Mouse (Mus musculus): Measurements from ENCODE around the gene Olfr1076. TPM values are rescaled to one million over a fixed set of nuclear protein-coding genes. Genes with fewer than 3 reads are reported as not detected.

Gene Olfr1076
- not detected for polyA plus RNA-seq (2014; fragmentation: Illumina TruSeq; extraction: RNeasy Lipid Tissue Mini Kit (QIAGEN cat#74804); ENCODE audit: insufficient read depth, low read depth, low replicate concordance)

GRCm38 (mm10) chr2:86508161-86508560, at the start of gene Olfr1076:
Olfr1076 (plus strand) TSS chr2:86508461.

GRCm38 (mm10) chr2:86487286-86487685, 21.0 kb upstream of the Olfr1076 start, which contains the start of gene Olfr228:
Olfr228 (minus strand) TSS chr2:86487386.

DNA sequence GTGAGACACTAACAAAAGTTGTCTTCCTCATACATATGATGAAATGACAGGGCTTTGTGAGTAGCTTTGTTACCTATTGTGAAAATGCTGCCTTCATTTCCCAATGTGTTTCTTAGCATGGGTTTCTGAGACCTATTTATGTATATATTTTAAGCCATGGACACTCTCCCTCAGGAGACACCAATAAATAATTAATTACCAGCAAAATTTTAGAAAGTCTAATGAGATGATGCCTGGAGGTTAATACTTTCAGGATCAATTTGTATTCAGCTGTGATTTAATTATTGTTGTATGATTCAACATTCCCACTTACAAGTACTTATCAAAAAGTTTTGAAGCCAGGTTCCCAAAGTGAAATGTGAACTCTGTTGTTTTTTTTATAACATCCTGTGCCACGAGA, 34.1 kb downstream of the Olfr1076 start, which contains the start of gene Olfr1079:
Gene Olfr1079 (minus strand): TSS at position 101 of the 400 bp plus-strand sequence.

GRCm38 (mm10) chr2:86558135-86558534, 49.9 kb downstream of the Olfr1076 start, which contains the start of gene Olfr1080:
Olfr1080 (minus strand) TSS chr2:86558235.

Other genes with a start within 250 kb of the Olfr1076 start
- not detected for gene Olfr1051, start 229.4 kb upstream of the Olfr1076 start, polyA plus RNA-seq (2014; fragmentation: Illumina TruSeq; extraction: RNeasy Lipid Tissue Mini Kit (QIAGEN cat#74804); ENCODE audit: insufficient read depth, low read depth, low replicate concordance)
- gene Olfr1052, start 216.0 kb upstream of the Olfr1076 start, polyA plus RNA-seq (2014; fragmentation: Illumina TruSeq; extraction: RNeasy Lipid Tissue Mini Kit (QIAGEN cat#74804); ENCODE audit: insufficient read depth, low read depth, low replicate concordance) = not detected
- gene Olfr1053, start 193.2 kb upstream of the Olfr1076 start, polyA plus RNA-seq (2014; fragmentation: Illumina TruSeq; extraction: RNeasy Lipid Tissue Mini Kit (QIAGEN cat#74804); ENCODE audit: insufficient read depth, low read depth, low replicate concordance) = not detected
- gene Olfr1054, start 173.0 kb upstream of the Olfr1076 start, polyA plus RNA-seq (2014; fragmentation: Illumina TruSeq; extraction: RNeasy Lipid Tissue Mini Kit (QIAGEN cat#74804); ENCODE audit: insufficient read depth, low read depth, low replicate concordance) = not detected
- not detected for gene Olfr1055, start 158.2 kb upstream of the Olfr1076 start, polyA plus RNA-seq (2014; fragmentation: Illumina TruSeq; extraction: RNeasy Lipid Tissue Mini Kit (QIAGEN cat#74804); ENCODE audit: insufficient read depth, low read depth, low replicate concordance)
- gene Olfr1056, start 146.0 kb upstream of the Olfr1076 start, polyA plus RNA-seq (2014; fragmentation: Illumina TruSeq; extraction: RNeasy Lipid Tissue Mini Kit (QIAGEN cat#74804); ENCODE audit: insufficient read depth, low read depth, low replicate concordance) = not detected
- gene Olfr1057, start 130.1 kb upstream of the Olfr1076 start, polyA plus RNA-seq (2014; fragmentation: Illumina TruSeq; extraction: RNeasy Lipid Tissue Mini Kit (QIAGEN cat#74804); ENCODE audit: insufficient read depth, low read depth, low replicate concordance) = not detected
- gene Olfr1058, start 119.9 kb upstream of the Olfr1076 start, polyA plus RNA-seq (2014; fragmentation: Illumina TruSeq; extraction: RNeasy Lipid Tissue Mini Kit (QIAGEN cat#74804); ENCODE audit: insufficient read depth, low read depth, low replicate concordance) = not detected
- gene Olfr1061, start 94.4 kb upstream of the Olfr1076 start, polyA plus RNA-seq (2014; fragmentation: Illumina TruSeq; extraction: RNeasy Lipid Tissue Mini Kit (QIAGEN cat#74804); ENCODE audit: insufficient read depth, low read depth, low replicate concordance) = not detected
- gene Olfr1062, start 81.7 kb upstream of the Olfr1076 start, polyA plus RNA-seq (2014; fragmentation: Illumina TruSeq; extraction: RNeasy Lipid Tissue Mini Kit (QIAGEN cat#74804); ENCODE audit: insufficient read depth, low read depth, low replicate concordance) = not detected
- gene Olfr1065, start 57.9 kb upstream of the Olfr1076 start, polyA plus RNA-seq (2014; fragmentation: Illumina TruSeq; extraction: RNeasy Lipid Tissue Mini Kit (QIAGEN cat#74804); ENCODE audit: insufficient read depth, low read depth, low replicate concordance) = not detected
- gene Olfr1066, start 52.2 kb upstream of the Olfr1076 start, polyA plus RNA-seq (2014; fragmentation: Illumina TruSeq; extraction: RNeasy Lipid Tissue Mini Kit (QIAGEN cat#74804); ENCODE audit: insufficient read depth, low read depth, low replicate concordance) = not detected
- not detected for gene Olfr228, start 21.1 kb upstream of the Olfr1076 start, polyA plus RNA-seq (2014; fragmentation: Illumina TruSeq; extraction: RNeasy Lipid Tissue Mini Kit (QIAGEN cat#74804); ENCODE audit: insufficient read depth, low read depth, low replicate concordance)
- not detected for gene Olfr1079, start 34.0 kb downstream of the Olfr1076 start, polyA plus RNA-seq (2014; fragmentation: Illumina TruSeq; extraction: RNeasy Lipid Tissue Mini Kit (QIAGEN cat#74804); ENCODE audit: insufficient read depth, low read depth, low replicate concordance)
- not detected for gene Olfr1080, start 49.8 kb downstream of the Olfr1076 start, polyA plus RNA-seq (2014; fragmentation: Illumina TruSeq; extraction: RNeasy Lipid Tissue Mini Kit (QIAGEN cat#74804); ENCODE audit: insufficient read depth, low read depth, low replicate concordance)
- gene Olfr1082, start 90.5 kb downstream of the Olfr1076 start, polyA plus RNA-seq (2014; fragmentation: Illumina TruSeq; extraction: RNeasy Lipid Tissue Mini Kit (QIAGEN cat#74804); ENCODE audit: insufficient read depth, low read depth, low replicate concordance) = not detected
- not detected for gene Olfr1084, start 131.3 kb downstream of the Olfr1076 start, polyA plus RNA-seq (2014; fragmentation: Illumina TruSeq; extraction: RNeasy Lipid Tissue Mini Kit (QIAGEN cat#74804); ENCODE audit: insufficient read depth, low read depth, low replicate concordance)
- not detected for gene Olfr1085, start 153.6 kb downstream of the Olfr1076 start, polyA plus RNA-seq (2014; fragmentation: Illumina TruSeq; extraction: RNeasy Lipid Tissue Mini Kit (QIAGEN cat#74804); ENCODE audit: insufficient read depth, low read depth, low replicate concordance)
- not detected for gene Olfr1086, start 171.6 kb downstream of the Olfr1076 start, polyA plus RNA-seq (2014; fragmentation: Illumina TruSeq; extraction: RNeasy Lipid Tissue Mini Kit (QIAGEN cat#74804); ENCODE audit: insufficient read depth, low read depth, low replicate concordance)
- not detected for gene Olfr1087, start 189.9 kb downstream of the Olfr1076 start, polyA plus RNA-seq (2014; fragmentation: Illumina TruSeq; extraction: RNeasy Lipid Tissue Mini Kit (QIAGEN cat#74804); ENCODE audit: insufficient read depth, low read depth, low replicate concordance)
- not detected for gene Olfr1089, start 225.2 kb downstream of the Olfr1076 start, polyA plus RNA-seq (2014; fragmentation: Illumina TruSeq; extraction: RNeasy Lipid Tissue Mini Kit (QIAGEN cat#74804); ENCODE audit: insufficient read depth, low read depth, low replicate concordance)